Mouse (Mus musculus) heart, adult 9 months (tissue): ENCODE results near the gene Znrf3.

Source experiments
- DNase-seq, 2 experiments: peaks; one replicate each; pipeline ENCODE4 v3.0.0; 2022; ENCODE audit warnings: low spot score in 2 of 2

The Znrf3 gene

DNA sequence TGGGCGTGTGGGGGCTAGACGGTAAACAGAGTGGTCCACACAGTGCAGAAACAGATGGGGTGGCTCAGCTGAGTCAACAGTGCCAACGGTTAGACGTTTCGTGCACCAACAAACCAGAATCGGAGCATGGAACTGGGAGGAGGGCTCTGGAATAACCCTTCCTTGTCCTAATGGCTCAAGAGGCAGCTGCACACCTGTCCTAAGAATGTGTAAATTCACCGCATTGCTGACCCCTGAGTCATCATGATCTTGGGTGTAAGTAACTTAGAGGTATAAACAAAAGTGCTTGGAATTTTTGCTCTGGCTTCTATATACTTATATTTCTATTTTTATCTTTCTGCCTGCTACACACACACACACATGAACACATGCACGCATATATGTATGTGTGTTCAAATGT is 202.5 kb downstream of the Znrf3 start:
- no peak for DNase-seq

DNA sequence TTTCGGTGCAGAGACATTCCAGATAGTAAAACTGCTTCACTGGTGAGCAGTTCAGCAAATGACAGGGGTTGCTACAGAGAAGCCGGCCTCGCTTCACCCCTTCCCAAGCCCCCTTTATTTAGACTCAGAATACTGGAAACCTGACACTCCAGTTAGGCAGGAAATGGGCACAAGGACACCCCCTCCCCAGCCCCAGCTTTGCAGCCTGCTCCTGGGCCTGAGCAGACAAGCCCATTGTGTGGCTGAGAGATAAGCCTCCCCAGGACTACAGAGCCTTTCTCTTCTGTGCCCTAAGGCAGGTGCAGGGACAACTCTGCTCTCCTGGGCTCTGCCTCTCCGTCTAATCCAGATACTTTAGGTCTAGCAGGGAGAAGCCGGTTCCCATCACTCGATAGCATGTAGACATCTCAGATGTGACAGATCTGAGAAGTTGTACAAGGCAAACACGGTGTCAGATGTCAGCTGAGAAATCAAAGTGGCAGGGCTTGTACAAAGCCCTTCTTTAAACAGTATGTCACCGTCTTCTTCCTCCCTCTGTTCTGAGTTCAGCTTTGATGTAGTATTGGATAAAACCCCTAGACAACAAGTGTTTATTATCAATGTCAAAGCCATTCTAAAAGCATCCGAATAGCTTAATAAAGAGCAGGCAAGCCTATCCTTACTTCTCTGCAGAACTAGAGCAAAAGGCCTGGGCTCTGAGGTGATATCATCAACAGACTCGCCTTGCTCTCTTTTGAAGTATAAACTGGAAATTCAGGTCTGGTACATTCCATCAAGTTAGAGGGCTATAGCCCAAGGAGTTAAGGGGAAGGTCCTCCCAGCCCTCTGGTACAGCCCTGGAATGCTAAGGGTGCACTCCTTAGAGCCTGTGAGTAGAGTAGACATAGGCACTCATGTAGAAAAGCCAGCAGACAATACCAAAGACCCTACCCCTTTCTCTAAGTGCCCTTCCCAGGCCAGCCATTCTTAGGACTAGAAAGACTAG is 204.6 kb downstream of the Znrf3 start:
- no peak for DNase-seq
